Mouse (Mus musculus) liver, postnatal 0 days (tissue): ENCODE data around the gene Zfp316. TPM values are rescaled to one million over a fixed set of nuclear protein-coding genes. Genes with fewer than 3 reads are reported as not detected.
A peak's percentile ranks its signal among the peaks of the same experiment; 100 is the strongest.

Source experiments
- ATAC-seq: fragments of 200-750 bp; cut with Nextera tagmentation; 2 replicates; pipeline ENCODE4 v1.8.0; 2017; ENCODE audit warnings: mild to moderate bottlenecking, moderate library complexity
- DNase-seq: peaks from one replicate; pipeline ENCODE4 v3.0.0-alpha.2; 2016
- H3K27ac ChIP-seq: fragments of 300-500 bp; sonication (generic); 2 replicates; pipeline ENCODE4 v1.5.1; 2014; ENCODE audit warnings: antibody characterized with exemption, moderate library complexity, mild to moderate bottlenecking, low read depth
- H3K27me3 ChIP-seq: fragments of 300-500 bp; sonication (generic); 2 replicates; pipeline ENCODE4 v1.6.1; 2014; ENCODE audit warnings: low read length, control low read depth, mixed read lengths; ENCODE audit not compliant: insufficient read depth
- H3K36me3 ChIP-seq: fragments of 300-500 bp; sonication (generic); replicated peaks from 2 replicates; pipeline ENCODE4 v1.6.1; 2014; ENCODE audit warnings: mild to moderate bottlenecking, control low read depth, low read length, moderate library complexity, mixed read lengths; ENCODE audit not compliant: insufficient read depth
- H3K4me1 ChIP-seq: fragments of 300-500 bp; sonication (generic); 2 replicates; pipeline ENCODE4 v1.6.1; 2014; ENCODE audit warnings: antibody characterized with exemption, mild to moderate bottlenecking, control low read depth; ENCODE audit not compliant: insufficient read depth
- H3K4me2 ChIP-seq: fragments of 300-500 bp; sonication (generic); 2 replicates; pipeline ENCODE4 v1.6.1; 2014; ENCODE audit warnings: low read depth, mild to moderate bottlenecking, low read length, moderate library complexity, mixed read lengths
- H3K4me3 ChIP-seq: fragments of 300-500 bp; sonication (generic); 2 replicates; pipeline ENCODE4 v1.5.1; 2014; ENCODE audit warnings: low read depth, low read length
- H3K9ac ChIP-seq: fragments of 300-500 bp; sonication (generic); replicated peaks from 2 replicates; pipeline ENCODE4 v1.6.1; 2014; ENCODE audit warnings: mild to moderate bottlenecking, moderate library complexity
- H3K9me3 ChIP-seq: fragments of 300-500 bp; sonication (generic); 2 replicates; pipeline ENCODE4 v1.6.1; 2016; ENCODE audit warnings: mild to moderate bottlenecking, control low read depth, low read length, mixed read lengths
- CTCF ChIP-seq: sonication (generic); IDR thresholded peaks from 2 replicates; pipeline ENCODE4 v1.5.1; 2016; ENCODE audit warnings: antibody characterized with exemption, low read depth
- EP300 ChIP-seq: IDR thresholded peaks from 2 replicates; pipeline ENCODE4 v1.6.1; 2016; ENCODE audit warnings: antibody characterized with exemption, low read depth, mild to moderate bottlenecking
- whole genome bisulfite sequencing: fragments of 180-500 bp; shearing (Covaris S2); extraction: QIAGEN DNeasy Blood & Tissue Kit; methylation state at CpG from one replicate; pipeline ENCODE4 v1.1.7; 2014; ENCODE audit not compliant: insufficient replicate concordance; 5-methylcytosine and 5-hydroxymethylcytosine counted together
- polyA plus RNA-seq: library from polyadenylated mRNA; unstranded; fragments of >200 nt; fragmentation: Nextera tagmentation; extraction: Ambion mirVana; gene quantifications from 2 replicates; pipeline ENCODE4 v1.2.1, GENCODE M21; 2015

Gene Zfp316
- polyA plus RNA-seq, 1 experiment from 2014 or later: 0.39 TPM

GRCm38 (mm10) chr5:143254487-143255130 is 15.2 kb downstream of the Zfp316 start:
- H3K4me3 ChIP-seq: no peak overlapping the region
- 11% methylated on average over 65 of the region's 66 CpGs for WGBS
- H3K27me3 ChIP-seq: peaks cover 61% of the 10 kb centered on the region

GRCm38 (mm10) chr5:143253881-143254486 is 15.8 kb downstream of the Zfp316 start:
- Histone ChIP-seq H3K4me1 (peaks cover 8% of the 10 kb centered on the region), H3K27ac (no peak overlapping the region), H3K27me3 (peaks cover 61% of the 10 kb centered on the region), H3K4me3 (peak overlapping the region; percentile 32), H3K9ac (no peak overlapping the region), H3K9me3 (no peaks in the 10 kb centered on the region), H3K4me2 (peak overlapping the region; percentile 58), H3K36me3 (0 out of 2 replicates have a peak, but pooled peaks cover 2% of the 10 kb centered on the region)
- TF ChIP-seq EP300: no peak
- no peak for TF ChIP-seq CTCF
- ATAC-seq (peak; percentile 27; the same call in 1 of the 2 replicates), DNase-seq (no peak)
- 5% methylated on average over 65 of the region's 81 CpGs for WGBS

More at GRCm38 (mm10) chr5:143254487-143255130, 15.2 kb downstream of the Zfp316 start:
- no peaks in the 10 kb centered on the region for H3K9me3 ChIP-seq
- no peak overlapping the region for H3K4me2 ChIP-seq
- H3K9ac ChIP-seq: no peak overlapping the region
- ATAC-seq: no peak; the same call in 1 of the 2 replicates
- DNase-seq: no peak
- H3K36me3 ChIP-seq: 0 out of 2 replicates have a peak, but pooled peaks cover 2% of the 10 kb centered on the region
- H3K27ac ChIP-seq: no peak overlapping the region
- no peak for TF ChIP-seq EP300
- no peak for TF ChIP-seq CTCF
- peaks cover 8% of the 10 kb centered on the region for H3K4me1 ChIP-seq

- peak overlapping the region; percentile 32 for H3K4me3 ChIP-seq
- DNase-seq (no peak), ATAC-seq (peak; percentile 21; the same call in 1 of the 2 replicates)
- no peak overlapping the region for H3K27ac ChIP-seq
- peak overlapping the region; percentile 58 for H3K4me2 ChIP-seq
- no peak for TF ChIP-seq EP300
- TF ChIP-seq CTCF: no peak
- WGBS: 3% methylated on average over 102 of the region's 103 CpGs
- H3K9me3 ChIP-seq: no peaks in the 10 kb centered on the region
- H3K36me3 ChIP-seq: 0 out of 2 replicates have a peak, but pooled peaks cover 4% of the 10 kb centered on the region
- H3K9ac ChIP-seq: no peak overlapping the region
- peaks cover 8% of the 10 kb centered on the region for H3K4me1 ChIP-seq
- H3K27me3 ChIP-seq: peaks cover 61% of the 10 kb centered on the region
Measured at GRCm38 (mm10) chr5:143253186-143253880, 16.5 kb downstream of the Zfp316 start.

GRCm38 (mm10) chr5:143252791-143253185 is 17.0 kb downstream of the Zfp316 start:
- WGBS: 14% methylated on average over 18 of the region's 18 CpGs
- H3K9ac ChIP-seq: no peak overlapping the region
- no peaks in the 10 kb centered on the region for H3K9me3 ChIP-seq
- no peak overlapping the region for H3K4me2 ChIP-seq
- H3K36me3 ChIP-seq: 0 out of 2 replicates have a peak, but pooled peaks cover 4% of the 10 kb centered on the region
- TF ChIP-seq EP300 (no peak), CTCF (no peak)
- no peak for DNase-seq
- H3K4me1 ChIP-seq: peaks cover 8% of the 10 kb centered on the region
- 0 out of 2 replicates have a peak overlapping the region, but pooled peaks have one; percentile 32 for H3K4me3 ChIP-seq
- no peak for ATAC-seq
- H3K27me3 ChIP-seq: peaks cover 61% of the 10 kb centered on the region
- H3K27ac ChIP-seq: no peak overlapping the region

- WGBS: 50% methylated on average over 6 of the region's 6 CpGs
- Histone ChIP-seq H3K4me3 (no peak overlapping the region), H3K9ac (no peak overlapping the region), H3K4me1 (peaks cover 8% of the 10 kb centered on the region), H3K9me3 (no peaks in the 10 kb centered on the region), H3K36me3 (peaks cover 8% of the 10 kb centered on the region; the same call in 1 of the 2 replicates), H3K27me3 (peaks cover 56% of the 10 kb centered on the region), H3K4me2 (no peak overlapping the region), H3K27ac (no peak overlapping the region)
- DNase-seq (no peak), ATAC-seq (no peak)
- no peak for TF ChIP-seq EP300
- TF ChIP-seq CTCF: no peak
Measured at GRCm38 (mm10) chr5:143252039-143252438, 17.8 kb downstream of the Zfp316 start.

GRCm38 (mm10) chr5:143244926-143245325 is 24.9 kb downstream of the Zfp316 start:
- no peak overlapping the region for H3K4me2 ChIP-seq
- no peak for DNase-seq
- H3K4me1 ChIP-seq: no peaks in the 10 kb centered on the region
- 92% methylated on average over 26 of the region's 26 CpGs for WGBS
- H3K27ac ChIP-seq: no peak overlapping the region
- H3K27me3 ChIP-seq: no peaks in the 10 kb centered on the region
- no peak overlapping the region for H3K4me3 ChIP-seq
- H3K9ac ChIP-seq: no peak overlapping the region
- H3K9me3 ChIP-seq: no peaks in the 10 kb centered on the region
- peaks cover 57% of the 10 kb centered on the region for H3K36me3 ChIP-seq
- TF ChIP-seq CTCF: no peak
- no peak for TF ChIP-seq EP300
- no peak for ATAC-seq
